Mouse (Mus musculus): ENCODE data around the gene B4galt2. TPM values are rescaled to one million over a fixed set of nuclear protein-coding genes. Genes with fewer than 3 reads are reported as not detected.

B4galt2 gene
- polyA plus RNA-seq, 1 experiment from 2014 or later, result 30.3 TPM

DNA sequence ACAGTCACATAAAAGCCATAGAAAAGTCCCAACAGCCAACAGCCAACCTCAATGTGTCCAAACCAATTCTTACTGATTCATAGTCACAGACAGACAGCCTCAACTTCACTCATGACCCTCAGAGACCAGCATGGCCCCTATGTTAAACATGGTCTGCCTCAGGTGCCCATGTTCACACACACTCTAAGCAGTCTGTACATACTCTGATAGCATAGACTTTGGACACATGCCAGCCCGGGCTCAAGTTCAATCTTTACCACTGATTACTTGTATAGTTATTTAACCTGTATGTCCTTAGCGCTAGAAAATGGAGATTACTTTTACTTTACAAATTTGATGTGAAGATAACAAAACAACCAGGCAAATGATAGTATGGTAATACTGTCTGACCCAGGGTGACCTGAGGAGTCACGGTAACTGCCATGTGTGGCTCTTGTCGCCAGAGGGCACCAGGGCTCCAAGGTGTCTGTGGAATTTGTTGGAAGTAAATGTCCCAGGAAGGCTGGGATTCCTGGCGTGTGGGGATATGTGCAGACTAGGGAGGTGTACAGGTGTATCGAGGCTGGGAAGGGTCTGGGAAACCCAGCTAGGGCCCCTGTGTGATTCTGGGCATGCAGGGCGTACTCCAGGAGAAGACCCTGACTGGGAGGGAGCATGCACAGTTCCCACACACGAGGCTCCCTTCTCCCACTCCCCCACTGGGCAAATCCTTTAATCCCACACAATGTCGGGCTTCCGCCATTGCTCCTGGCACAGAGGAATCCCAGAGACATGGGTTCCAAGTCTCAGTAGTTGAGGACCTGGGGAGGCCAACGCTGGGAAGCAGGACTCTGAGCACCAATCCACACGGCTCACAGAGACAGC is 53.8 kb downstream of the B4galt2 start:
- H3K4me1 ChIP-seq (ENCODE audit: control insufficient read depth, insufficient read depth, low read length), result peaks cover 21% of the 10 kb centered on the region; the same call in 1 of the 2 replicates
- H3K36me3 ChIP-seq (ENCODE audit: control insufficient read depth, insufficient read depth, low read length), result no peaks in the 10 kb centered on the region
- 0 out of 2 replicates have a peak overlapping the region, but pooled peaks have one; percentile 11 for H3K4me2 ChIP-seq (replicated peaks; ENCODE audit: low read depth, low read length)
- H3K9me3 ChIP-seq (ENCODE audit: control insufficient read depth, low read depth, low read length), result no peaks in the 10 kb centered on the region
- 8% methylated on average over 12 of the region's 12 CpGs for WGBS
- no peak overlapping the region for H3K9ac ChIP-seq (replicated peaks; ENCODE audit: low read depth, low read length)
- peak; percentile 31; the same call in 1 of the 2 replicates for ATAC-seq (ENCODE audit: insufficient number of reproducible peaks, insufficient read depth, low FRiP score, low read depth)
- H3K27me3 ChIP-seq (ENCODE audit: control insufficient read depth, insufficient read depth, low read length), result no peaks in the 10 kb centered on the region
- H3K27ac ChIP-seq (ENCODE audit: low read length), result no peak overlapping the region
- H3K4me3 ChIP-seq (ENCODE audit: low read depth, low read length), result no peak overlapping the region

DNA sequence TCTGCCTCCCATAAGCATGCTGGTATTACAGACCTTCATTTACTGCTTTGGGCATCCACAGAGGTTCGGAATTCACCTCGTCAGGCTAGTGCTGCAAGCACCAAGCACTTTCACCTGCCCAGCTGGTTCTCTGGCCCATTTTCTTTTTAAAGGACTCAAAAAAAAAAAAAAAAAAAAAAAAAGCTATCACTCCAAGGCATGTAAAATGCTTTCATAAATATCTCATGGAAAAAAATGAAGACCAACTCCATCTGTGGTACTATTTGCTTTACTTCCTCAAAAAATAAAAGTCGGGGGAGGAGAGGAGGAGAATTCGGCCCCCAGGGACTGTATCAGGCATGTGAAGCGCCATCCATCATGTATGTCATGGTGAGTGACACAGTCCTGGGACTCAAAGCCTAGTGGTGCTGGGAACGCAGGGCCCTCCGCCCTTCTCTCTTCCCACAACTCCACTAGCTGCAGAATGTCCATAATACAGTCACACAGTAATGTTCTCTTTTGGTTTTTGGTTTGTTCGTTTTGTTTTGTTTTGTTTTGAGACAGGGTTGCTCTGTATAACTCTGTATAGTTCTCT is 54.6 kb downstream of the B4galt2 start:
- no peaks in the 10 kb centered on the region for H3K9me3 ChIP-seq (ENCODE audit: control insufficient read depth, low read depth, low read length)
- no peak overlapping the region for H3K4me2 ChIP-seq (replicated peaks; ENCODE audit: low read depth, low read length)
- 60% methylated on average over 8 of the region's 8 CpGs for WGBS
- ATAC-seq (ENCODE audit: insufficient number of reproducible peaks, insufficient read depth, low FRiP score, low read depth), result no peak
- H3K27me3 ChIP-seq (ENCODE audit: control insufficient read depth, insufficient read depth, low read length), result no peaks in the 10 kb centered on the region
- no peak overlapping the region for H3K9ac ChIP-seq (replicated peaks; ENCODE audit: low read depth, low read length)
- no peak overlapping the region for H3K27ac ChIP-seq (ENCODE audit: low read length)
- H3K36me3 ChIP-seq (ENCODE audit: control insufficient read depth, insufficient read depth, low read length), result no peaks in the 10 kb centered on the region
- no peak overlapping the region for H3K4me3 ChIP-seq (ENCODE audit: low read depth, low read length)
- H3K4me1 ChIP-seq (ENCODE audit: control insufficient read depth, insufficient read depth, low read length), result peaks cover 17% of the 10 kb centered on the region; the same call in 1 of the 2 replicates

Other genes starting within 250 kb of the B4galt2 start
- gene Dmap1, start 201.2 kb downstream of the B4galt2 start, polyA plus RNA-seq (2014; fragmentation: Nextera tagmentation; extraction: Ambion mirVana), result 67.9 TPM in 2 replicates
- gene Gm12845, start 159.1 kb downstream of the B4galt2 start, polyA plus RNA-seq (2014; fragmentation: Nextera tagmentation; extraction: Ambion mirVana), result not detected in 2 replicates
- 0.14 TPM in 1 of 2 replicates, not detected in the other for gene Klf17, start 117.8 kb downstream of the B4galt2 start, polyA plus RNA-seq (2014; fragmentation: Nextera tagmentation; extraction: Ambion mirVana)
- 11.0 and 11.6 TPM in 2 replicates for gene Slc6a9, start 49.0 kb downstream of the B4galt2 start, polyA plus RNA-seq (2014; fragmentation: Nextera tagmentation; extraction: Ambion mirVana)
- gene Ccdc24, start 10.9 kb downstream of the B4galt2 start, polyA plus RNA-seq (2014; fragmentation: Nextera tagmentation; extraction: Ambion mirVana), result 2.0 and 2.4 TPM in 2 replicates
- gene Atp6v0b, start 3.8 kb upstream of the B4galt2 start, polyA plus RNA-seq (2014; fragmentation: Nextera tagmentation; extraction: Ambion mirVana), result 186 and 200 TPM in 2 replicates
- gene Dph2, start 8.5 kb upstream of the B4galt2 start, polyA plus RNA-seq (2014; fragmentation: Nextera tagmentation; extraction: Ambion mirVana), result 19.2 and 19.9 TPM in 2 replicates
- 37.3 and 39.8 TPM in 2 replicates for gene Ipo13, start 31.5 kb upstream of the B4galt2 start, polyA plus RNA-seq (2014; fragmentation: Nextera tagmentation; extraction: Ambion mirVana)
- gene Artn, start 46.3 kb upstream of the B4galt2 start, polyA plus RNA-seq (2014; fragmentation: Nextera tagmentation; extraction: Ambion mirVana), result 5.8 and 7.0 TPM in 2 replicates

Data from stomach, embryonic 14.5 days (tissue).